Mouse (Mus musculus) forebrain, embryonic 13.5 days (tissue): ENCODE measurements at regions not wholly inside any gene's neighbourhood (a gene's known extent, or its start where the extent isn't known, plus 50 kb on each side); places are given as distances from the start of the nearest gene placed in this dataset.

Experiments used
- ATAC-seq: fragments of 200-750 bp; cut with Nextera tagmentation; 2 replicates; pipeline ENCODE4 v1.8.0; 2017
- H3K27ac ChIP-seq: fragments of 300-500 bp; sonication (generic); 2 replicates; pipeline ENCODE4 v1.5.1; 2015; ENCODE audit warnings: inconsistent platforms, mild to moderate bottlenecking, moderate library complexity
- H3K27me3 ChIP-seq: fragments of 300-500 bp; sonication (generic); 2 replicates; pipeline ENCODE4 v1.6.1; 2015; ENCODE audit warnings: mild to moderate bottlenecking, inconsistent platforms
- H3K36me3 ChIP-seq: fragments of 300-500 bp; sonication (generic); 2 replicates; pipeline ENCODE4 v1.6.1; 2015; ENCODE audit warnings: mild to moderate bottlenecking, inconsistent platforms; ENCODE audit not compliant: poor library complexity, severe bottlenecking
- H3K4me1 ChIP-seq: fragments of 300-500 bp; sonication (generic); 2 replicates; pipeline ENCODE4 v1.6.1; 2015; ENCODE audit warnings: inconsistent platforms
- H3K4me2 ChIP-seq: fragments of 300-500 bp; sonication (generic); 2 replicates; pipeline ENCODE4 v1.6.1; 2015; ENCODE audit warnings: inconsistent platforms, mild to moderate bottlenecking, moderate library complexity
- H3K4me3 ChIP-seq: fragments of 300-500 bp; sonication (generic); 2 replicates; pipeline ENCODE4 v1.5.1; 2015; ENCODE audit warnings: mild to moderate bottlenecking, inconsistent platforms
- H3K9ac ChIP-seq: fragments of 300-500 bp; sonication (generic); 2 replicates; pipeline ENCODE4 v1.6.1; 2015; ENCODE audit warnings: mild to moderate bottlenecking, inconsistent platforms
- H3K9me3 ChIP-seq: fragments of 300-500 bp; sonication (generic); replicated peaks from 2 replicates; pipeline ENCODE4 v1.6.1; 2016; ENCODE audit warnings: inconsistent platforms
- WGBS: fragments of 180-500 bp; shearing (Covaris S2); methylation state at CpG from one replicate; pipeline ENCODE4 v1.1.7; 2015; 5-methylcytosine and 5-hydroxymethylcytosine counted together

- Histone ChIP-seq H3K9ac (no peak overlapping the region), H3K9me3 (no peaks in the 10 kb centered on the region), H3K4me3 (no peak overlapping the region), H3K4me2 (no peak overlapping the region), H3K4me1 (no peaks in the 10 kb centered on the region), H3K36me3 (no peaks in the 10 kb centered on the region), H3K27me3 (no peaks in the 10 kb centered on the region), H3K27ac (no peak overlapping the region)
- ATAC-seq, result no peak
- 71% methylated on average over 1 of the region's 1 CpGs for WGBS
These were observed 167.5 kb upstream of the Fam83b start for GRCm38 (mm10) chr9:76734387-76734786.

GRCm38 (mm10) chr9:76733812-76734211 lies 166.9 kb upstream of the Fam83b start:
- no peaks in the 10 kb centered on the region for H3K4me1 ChIP-seq
- ATAC-seq, result no peak
- H3K4me2 ChIP-seq, result no peak overlapping the region
- no peak overlapping the region for H3K9ac ChIP-seq
- no peaks in the 10 kb centered on the region for H3K27me3 ChIP-seq
- no peaks in the 10 kb centered on the region for H3K9me3 ChIP-seq
- no peaks in the 10 kb centered on the region for H3K36me3 ChIP-seq
- no peak overlapping the region for H3K27ac ChIP-seq
- H3K4me3 ChIP-seq, result no peak overlapping the region

- Histone ChIP-seq H3K9ac (no peak overlapping the region), H3K4me3 (no peak overlapping the region), H3K27ac (no peak overlapping the region), H3K9me3 (no peaks in the 10 kb centered on the region), H3K27me3 (no peaks in the 10 kb centered on the region), H3K4me1 (no peaks in the 10 kb centered on the region), H3K4me2 (no peak overlapping the region), H3K36me3 (no peaks in the 10 kb centered on the region)
- WGBS, result 78% methylated on average over 3 of the region's 3 CpGs
- no peak for ATAC-seq
These were observed 156.0 kb upstream of the Fam83b start for GRCm38 (mm10) chr9:76722881-76723280.

GRCm38 (mm10) chr9:76715852-76716251 lies 148.9 kb upstream of the Fam83b start:
- WGBS, result 71% methylated on average over 1 of the region's 1 CpGs
- Histone ChIP-seq H3K4me1 (no peaks in the 10 kb centered on the region), H3K4me2 (no peak overlapping the region), H3K36me3 (no peaks in the 10 kb centered on the region), H3K27ac (no peak overlapping the region), H3K4me3 (no peak overlapping the region), H3K27me3 (no peaks in the 10 kb centered on the region), H3K9me3 (no peaks in the 10 kb centered on the region), H3K9ac (no peak overlapping the region)
- no peak for ATAC-seq

- Histone ChIP-seq H3K4me1 (no peaks in the 10 kb centered on the region), H3K36me3 (no peaks in the 10 kb centered on the region), H3K9me3 (no peaks in the 10 kb centered on the region), H3K27me3 (no peaks in the 10 kb centered on the region), H3K9ac (no peak overlapping the region), H3K4me3 (no peak overlapping the region), H3K27ac (no peak overlapping the region), H3K4me2 (no peak overlapping the region)
- no peak for ATAC-seq
- 50% methylated on average over 1 of the region's 1 CpGs for WGBS
These were observed 139.5 kb upstream of the Fam83b start for GRCm38 (mm10) chr9:76706451-76706850.

GRCm38 (mm10) chr9:76705786-76706185 lies 138.9 kb upstream of the Fam83b start:
- no peak overlapping the region for H3K27ac ChIP-seq
- no peaks in the 10 kb centered on the region for H3K36me3 ChIP-seq
- H3K9me3 ChIP-seq, result no peaks in the 10 kb centered on the region
- 89% methylated on average over 5 of the region's 5 CpGs for WGBS
- no peak overlapping the region for H3K4me3 ChIP-seq
- H3K9ac ChIP-seq, result no peak overlapping the region
- no peaks in the 10 kb centered on the region for H3K4me1 ChIP-seq
- no peak for ATAC-seq
- H3K27me3 ChIP-seq, result no peaks in the 10 kb centered on the region
- no peak overlapping the region for H3K4me2 ChIP-seq

- Histone ChIP-seq H3K9me3 (no peaks in the 10 kb centered on the region), H3K4me2 (no peak overlapping the region), H3K36me3 (no peaks in the 10 kb centered on the region), H3K27ac (no peak overlapping the region), H3K9ac (no peak overlapping the region), H3K4me3 (no peak overlapping the region), H3K27me3 (no peaks in the 10 kb centered on the region), H3K4me1 (no peaks in the 10 kb centered on the region)
- no peak for ATAC-seq
- WGBS, result 77% methylated on average over 4 of the region's 4 CpGs
These were observed 128.6 kb upstream of the Fam83b start for GRCm38 (mm10) chr9:76695547-76695946.

GRCm38 (mm10) chr9:76692976-76693375 lies 126.1 kb upstream of the Fam83b start:
- Histone ChIP-seq H3K27ac (no peak overlapping the region), H3K36me3 (no peaks in the 10 kb centered on the region), H3K27me3 (no peaks in the 10 kb centered on the region), H3K4me3 (no peak overlapping the region), H3K9me3 (no peaks in the 10 kb centered on the region), H3K4me1 (no peaks in the 10 kb centered on the region), H3K9ac (no peak overlapping the region), H3K4me2 (no peak overlapping the region)
- 85% methylated on average over 4 of the region's 4 CpGs for WGBS
- no peak for ATAC-seq

GRCm38 (mm10) chr9:76660848-76661247 lies 93.9 kb upstream of the Fam83b start:
- H3K27ac ChIP-seq, result no peak overlapping the region
- 0 out of 2 replicates have a peak, but pooled peaks cover 4% of the 10 kb centered on the region for H3K4me1 ChIP-seq
- H3K4me3 ChIP-seq, result no peak overlapping the region
- H3K9ac ChIP-seq, result no peak overlapping the region
- no peak overlapping the region for H3K4me2 ChIP-seq
- no peaks in the 10 kb centered on the region for H3K36me3 ChIP-seq
- 23% methylated on average over 3 of the region's 3 CpGs for WGBS
- H3K9me3 ChIP-seq, result no peaks in the 10 kb centered on the region
- ATAC-seq, result peak; percentile 96
- H3K27me3 ChIP-seq, result no peaks in the 10 kb centered on the region

- WGBS, result 18% methylated on average over 3 of the region's 3 CpGs
- H3K4me2 ChIP-seq, result no peak overlapping the region
These were observed 92.9 kb upstream of the Fam83b start for GRCm38 (mm10) chr9:76659798-76660197.

GRCm38 (mm10) chr9:76653311-76653710 lies 86.4 kb upstream of the Fam83b start:
- Histone ChIP-seq H3K9me3 (no peaks in the 10 kb centered on the region), H3K4me3 (no peak overlapping the region), H3K9ac (no peak overlapping the region), H3K27ac (no peak overlapping the region), H3K4me1 (no peaks in the 10 kb centered on the region), H3K36me3 (no peaks in the 10 kb centered on the region), H3K27me3 (no peaks in the 10 kb centered on the region), H3K4me2 (no peak overlapping the region)
- WGBS, result 87% methylated on average over 2 of the region's 2 CpGs
- ATAC-seq, result no peak

More at GRCm38 (mm10) chr9:76659798-76660197, 92.9 kb upstream of the Fam83b start:
- Histone ChIP-seq H3K9ac (no peak overlapping the region), H3K4me3 (no peak overlapping the region), H3K27ac (no peak overlapping the region), H3K9me3 (no peaks in the 10 kb centered on the region), H3K36me3 (no peaks in the 10 kb centered on the region), H3K4me1 (0 out of 2 replicates have a peak, but pooled peaks cover 4% of the 10 kb centered on the region), H3K27me3 (no peaks in the 10 kb centered on the region)
- no peak for ATAC-seq

- Histone ChIP-seq H3K9ac (no peak overlapping the region), H3K27me3 (no peaks in the 10 kb centered on the region), H3K9me3 (no peaks in the 10 kb centered on the region), H3K36me3 (no peaks in the 10 kb centered on the region), H3K4me2 (no peak overlapping the region), H3K4me1 (no peaks in the 10 kb centered on the region), H3K4me3 (no peak overlapping the region), H3K27ac (no peak overlapping the region)
- 90% methylated on average over 1 of the region's 1 CpGs for WGBS
- ATAC-seq, result no peak
These were observed 82.6 kb upstream of the Fam83b start for GRCm38 (mm10) chr9:76649484-76649883.

- Histone ChIP-seq H3K4me2 (no peak overlapping the region), H3K4me3 (no peak overlapping the region), H3K27me3 (no peaks in the 10 kb centered on the region), H3K27ac (no peak overlapping the region), H3K9me3 (no peaks in the 10 kb centered on the region), H3K4me1 (no peaks in the 10 kb centered on the region), H3K9ac (no peak overlapping the region), H3K36me3 (no peaks in the 10 kb centered on the region)
- 0 out of 2 replicates have a peak, but pooled peaks have one; percentile 33 for ATAC-seq
These were observed 79.5 kb upstream of the Fam83b start for GRCm38 (mm10) chr9:76646383-76646782.
